In genomic region chr4:119666116-119666515, GRCm38 (mm10) we compare ENCODE assay signal across 17 mouse cellular contexts. TPM values are rescaled to one million over a fixed set of nuclear protein-coding genes. Genes with fewer than 3 reads are reported as not detected.
A peak's percentile ranks its signal among the peaks of the same experiment; 100 is the strongest.
DNase-seq lines count a peak whose midpoint lies in the region; ATAC-seq and TF ChIP-seq lines count a peak whose summit lies in the region.
"Had no signal": no experiment of that assay in that cellular context is flagged by ENCODE, and none has a peak within 500 bp of the region (broad histone marks: within the 10 kb centered on the region; RNA-seq: fewer than 3 reads in every experiment).

No protein-coding gene starts in this region.

- H3K4me3 ChIP-seq in intestine, postnatal 0 days (ENCODE audit: low read depth, low read length), result no peak overlapping the region
- no peak overlapping the region for H3K4me3 ChIP-seq in intestine, embryonic 16.5 days (ENCODE audit: low read length)
- H3K4me3 ChIP-seq in testis, adult 2 months (ENCODE audit: control insufficient read depth, low read depth, low read length), result no peak overlapping the region
- no peak overlapping the region for H3K4me3 ChIP-seq in heart, embryonic 15.5 days
- H3K4me3 ChIP-seq in small intestine, adult 2 months (ENCODE audit: low read depth, low read length), result no peak overlapping the region
- H3K4me3 ChIP-seq in embryonic facial prominence, embryonic 10.5 days, result no peak overlapping the region
- H3K4me3 ChIP-seq: midbrain, embryonic 15.5 days; neural tube, embryonic 12.5 days had no signal

- no peak for TF ChIP-seq CTCF in intestine, postnatal 0 days (IDR thresholded peaks at IDR 0.05; ENCODE audit: low read depth)
- no peak for TF ChIP-seq CTCF in testis, adult 2 months (IDR thresholded peaks at IDR 0.05; ENCODE audit: control insufficient read depth, insufficient read depth, insufficient replicate concordance, low read depth, low read length)
- no peak for TF ChIP-seq CTCF in small intestine, adult 2 months (IDR thresholded peaks at IDR 0.05; ENCODE audit: extremely low read depth, insufficient read length, insufficient replicate concordance, low read depth, low read length)

- H3K4me2 ChIP-seq in intestine, postnatal 0 days (replicated peaks; ENCODE audit: low read depth), result no peak overlapping the region
- no peak overlapping the region for H3K4me2 ChIP-seq in intestine, embryonic 16.5 days (ENCODE audit: low read depth, low read length)
- H3K4me2 ChIP-seq in heart, embryonic 15.5 days, result no peak overlapping the region
- H3K4me2 ChIP-seq: liver, embryonic 11.5 days; midbrain, embryonic 15.5 days; neural tube, embryonic 12.5 days had no signal

- no peak for TF ChIP-seq POLR2A in testis, adult 2 months (IDR thresholded peaks at IDR 0.05; ENCODE audit: control insufficient read depth, low read depth, low read length)
- TF ChIP-seq POLR2A in small intestine, adult 2 months (IDR thresholded peaks at IDR 0.05; ENCODE audit: low read depth, low read length), result no peak

- H3K27ac ChIP-seq in intestine, postnatal 0 days (ENCODE audit: low read depth, low read length), result peak overlapping the region; percentile 64; the same call in 1 of the 2 replicates
- H3K27ac ChIP-seq in intestine, embryonic 16.5 days (ENCODE audit: low read length), result no peak overlapping the region
- peak overlapping the region; percentile 45; the same call in 1 of the 2 replicates for H3K27ac ChIP-seq in testis, adult 2 months (ENCODE audit: control insufficient read depth, insufficient read depth, low read depth, low read length)
- H3K27ac ChIP-seq in heart, embryonic 15.5 days, result peak overlapping the region; percentile 28
- H3K27ac ChIP-seq in small intestine, adult 2 months (ENCODE audit: insufficient read depth, low read depth, low read length), result peak overlapping the region; percentile 89
- H3K27ac ChIP-seq in embryonic facial prominence, embryonic 10.5 days (replicated peaks), result no peak overlapping the region
- H3K27ac ChIP-seq: midbrain, embryonic 15.5 days; neural tube, embryonic 12.5 days had no signal

- no peaks in the 10 kb centered on the region for H3K9me3 ChIP-seq in intestine, postnatal 0 days (ENCODE audit: control insufficient read depth)
- H3K9me3 ChIP-seq in intestine, embryonic 16.5 days (ENCODE audit: control insufficient read depth, low read length), result no peaks in the 10 kb centered on the region
- no peaks in the 10 kb centered on the region for H3K9me3 ChIP-seq in heart, embryonic 15.5 days (replicated peaks)
- no peaks in the 10 kb centered on the region for H3K9me3 ChIP-seq in embryonic facial prominence, embryonic 10.5 days
- H3K9me3 ChIP-seq: midbrain, embryonic 15.5 days; neural tube, embryonic 12.5 days had no signal

- H3K9ac ChIP-seq in intestine, postnatal 0 days (ENCODE audit: low read depth, low read length), result no peak overlapping the region
- H3K9ac ChIP-seq in intestine, embryonic 16.5 days (ENCODE audit: low read depth, low read length), result no peak overlapping the region
- no peak overlapping the region for H3K9ac ChIP-seq in heart, embryonic 15.5 days
- H3K9ac ChIP-seq: midbrain, embryonic 15.5 days; neural tube, embryonic 12.5 days had no signal

- 39% methylated on average over 8 of the region's 8 CpGs for WGBS in intestine, postnatal 0 days
- 45% methylated on average over 8 of the region's 8 CpGs for WGBS in intestine, embryonic 16.5 days
- 33% methylated on average over 8 of the region's 8 CpGs for WGBS in heart, embryonic 15.5 days
- 29% methylated on average over 8 of the region's 8 CpGs for WGBS in small intestine, adult 2 months
- WGBS in embryonic facial prominence, embryonic 10.5 days, result 58% methylated on average over 8 of the region's 8 CpGs

- no peak for DNase-seq in testis, postnatal 14 days (ENCODE audit: low spot score)
- no peak for DNase-seq in embryonic facial prominence, embryonic 10.5 days (ENCODE audit: low spot score)
- DNase-seq in frontal cortex, adult 2 months (ENCODE audit: extremely low spot score in 1 of 2, low spot score in 1 of 2), result no peak
- DNase-seq: cerebellum, adult 11 months; retina, postnatal 1 day had no signal

- no peak for ATAC-seq in intestine, postnatal 0 days
- no peak for ATAC-seq in intestine, embryonic 16.5 days
- ATAC-seq in heart, embryonic 15.5 days (replicated peaks; ENCODE audit: insufficient number of reproducible peaks, insufficient read depth, low FRiP score, low read depth), result no peak
- ATAC-seq: forebrain, embryonic 16.5 days; midbrain, embryonic 15.5 days had no signal

- no peaks in the 10 kb centered on the region for H3K4me1 ChIP-seq in intestine, postnatal 0 days (replicated peaks; ENCODE audit: control insufficient read depth, insufficient read depth, low read length)
- no peaks in the 10 kb centered on the region for H3K4me1 ChIP-seq in intestine, embryonic 16.5 days (ENCODE audit: control insufficient read depth, insufficient read depth, low read length)
- no peaks in the 10 kb centered on the region for H3K4me1 ChIP-seq in testis, adult 2 months (ENCODE audit: control insufficient read depth, insufficient read depth, low read length)
- peaks cover 43% of the 10 kb centered on the region for H3K4me1 ChIP-seq in heart, embryonic 15.5 days (replicated peaks)
- peaks cover 11% of the 10 kb centered on the region; the same call in 1 of the 2 replicates for H3K4me1 ChIP-seq in small intestine, adult 2 months (ENCODE audit: control insufficient read depth, insufficient read depth, insufficient read length, low read length)
- peaks cover 10% of the 10 kb centered on the region for H3K4me1 ChIP-seq in embryonic facial prominence, embryonic 10.5 days

- 0 out of 2 replicates have a peak, but pooled peaks cover 2% of the 10 kb centered on the region for H3K27me3 ChIP-seq in intestine, postnatal 0 days (replicated peaks; ENCODE audit: control insufficient read depth, insufficient read depth, low read length)
- no peaks in the 10 kb centered on the region for H3K27me3 ChIP-seq in intestine, embryonic 16.5 days (replicated peaks; ENCODE audit: control insufficient read depth, insufficient read depth, low read length)
- H3K27me3 ChIP-seq in testis, adult 2 months (ENCODE audit: control insufficient read depth, insufficient read depth, low read length), result no peaks in the 10 kb centered on the region
- no peaks in the 10 kb centered on the region for H3K27me3 ChIP-seq in heart, embryonic 15.5 days
- no peaks in the 10 kb centered on the region for H3K27me3 ChIP-seq in small intestine, adult 2 months (ENCODE audit: control insufficient read depth, insufficient read depth, low read length)
- no peaks in the 10 kb centered on the region for H3K27me3 ChIP-seq in embryonic facial prominence, embryonic 10.5 days (replicated peaks; ENCODE audit: low read depth, poor library complexity, severe bottlenecking)
- H3K27me3 ChIP-seq: CH12.LX; midbrain, embryonic 15.5 days; neural tube, embryonic 12.5 days had no signal

- no peaks in the 10 kb centered on the region for H3K36me3 ChIP-seq in intestine, postnatal 0 days (ENCODE audit: control insufficient read depth, insufficient read depth)
- no peaks in the 10 kb centered on the region for H3K36me3 ChIP-seq in intestine, embryonic 16.5 days (ENCODE audit: control insufficient read depth, insufficient read depth, low read length)
- no peaks in the 10 kb centered on the region for H3K36me3 ChIP-seq in testis, adult 2 months (ENCODE audit: control insufficient read depth, insufficient read depth, low read length)
- no peaks in the 10 kb centered on the region for H3K36me3 ChIP-seq in heart, embryonic 15.5 days
- H3K36me3 ChIP-seq in small intestine, adult 2 months (ENCODE audit: control insufficient read depth, insufficient read depth, low read length), result no peaks in the 10 kb centered on the region
- no peaks in the 10 kb centered on the region for H3K36me3 ChIP-seq in embryonic facial prominence, embryonic 10.5 days (replicated peaks)
- H3K36me3 ChIP-seq: midbrain, embryonic 15.5 days; neural tube, embryonic 12.5 days had no signal

RNA-seq across cellular contexts. Expression of gene Guca2b, which starts 7.4 kb away (rescaled TPM):
- polyA plus RNA-seq in intestine, postnatal 0 days (2015; fragmentation: Nextera tagmentation; extraction: Ambion mirVana), result 1,738 and 1,809 TPM in 2 replicates
- polyA plus RNA-seq in intestine, embryonic 16.5 days (2015; fragmentation: Nextera tagmentation; extraction: Ambion mirVana), result 93.8 and 157 TPM in 2 replicates
- polyA plus RNA-seq in testis, adult 2 months (2012; rRNA removed), result 0.48 and 3.0 TPM in 2 replicates
- not detected in 2 replicates for polyA plus RNA-seq in heart, embryonic 15.5 days (2015; fragmentation: Nextera tagmentation; extraction: Ambion mirVana)
- polyA plus RNA-seq in small intestine, adult 2 months (2012; rRNA removed), result 420 and 2,057 TPM in 2 replicates
- polyA plus RNA-seq in embryonic facial prominence, embryonic 10.5 days (2016; fragmentation: Nextera tagmentation; extraction: Ambion mirVana), result not detected in 2 replicates
- polyA plus RNA-seq in frontal cortex, adult 2 months (2012; rRNA removed), result 0.88 and 2.4 TPM in 2 replicates
- polyA plus RNA-seq: cortical plate, adult 2 months; forebrain, embryonic 16.5 days; midbrain, embryonic 15.5 days; neural tube, embryonic 12.5 days had no signal

RNA-seq across cellular contexts. Expression of gene Guca2a, which starts 28.6 kb away (rescaled TPM):
- 1,981 and 2,155 TPM in 2 replicates for polyA plus RNA-seq in intestine, postnatal 0 days (2015; fragmentation: Nextera tagmentation; extraction: Ambion mirVana)
- 362 and 472 TPM in 2 replicates for polyA plus RNA-seq in intestine, embryonic 16.5 days (2015; fragmentation: Nextera tagmentation; extraction: Ambion mirVana)
- 0.78 and 1.3 TPM in 2 replicates for polyA plus RNA-seq in testis, adult 2 months (2012; rRNA removed)
- not detected in 2 replicates for polyA plus RNA-seq in heart, embryonic 15.5 days (2015; fragmentation: Nextera tagmentation; extraction: Ambion mirVana)
- 58.4 and 1,324 TPM in 2 replicates for polyA plus RNA-seq in small intestine, adult 2 months (2012; rRNA removed)
- not detected in 2 replicates for polyA plus RNA-seq in embryonic facial prominence, embryonic 10.5 days (2016; fragmentation: Nextera tagmentation; extraction: Ambion mirVana)
- polyA plus RNA-seq in frontal cortex, adult 2 months (2012; rRNA removed), result not detected in 2 replicates
- polyA plus RNA-seq: cortical plate, adult 2 months; forebrain, embryonic 16.5 days; midbrain, embryonic 15.5 days; neural tube, embryonic 12.5 days; thymus, postnatal 0 days had no signal

Comparison
In these comparisons a context has a peak if more than half of its experiments do, and no peak if none do; other contexts are left out.
1. H3K27ac ChIP-seq: peak in intestine, postnatal 0 days (single experiment), testis, adult 2 months (single experiment), heart, embryonic 15.5 days (single experiment) and small intestine, adult 2 months (single experiment); none in intestine, embryonic 16.5 days (single experiment) and embryonic facial prominence, embryonic 10.5 days (single experiment).
2. RNA of gene Guca2b, which starts 7.4 kb away (polyA plus RNA-seq): 420 to 2,057 TPM in small intestine, adult 2 months, 1,738 to 1,809 TPM in intestine, postnatal 0 days and 93.8 to 157 TPM in intestine, embryonic 16.5 days; 0.48 to 3.0 TPM in testis, adult 2 months, 0.88 to 2.4 TPM in frontal cortex, adult 2 months, not detected in heart, embryonic 15.5 days and not detected in embryonic facial prominence, embryonic 10.5 days; every median in the first group is over 10 times any median in the second.
3. RNA of gene Guca2a, which starts 28.6 kb away (polyA plus RNA-seq): 1,981 to 2,155 TPM in intestine, postnatal 0 days, 58.4 to 1,324 TPM in small intestine, adult 2 months and 362 to 472 TPM in intestine, embryonic 16.5 days; 0.78 to 1.3 TPM in testis, adult 2 months, not detected in embryonic facial prominence, embryonic 10.5 days, not detected in heart, embryonic 15.5 days and not detected in frontal cortex, adult 2 months; every median in the first group is over 10 times any median in the second.